Mouse (Mus musculus) hematopoietic stem cell, adult 5-6 weeks (primary cell): ENCODE results near the gene Cpa5. TPM values are rescaled to one million over a fixed set of nuclear protein-coding genes. Genes with fewer than 3 reads are reported as not detected.
A peak's percentile ranks its signal among the peaks of the same experiment; 100 is the strongest.

Experiments used
- ATAC-seq, 2 experiments: fragments of 125-278 bp in 1 of 2; replicated peaks in 1 of 2; 2 replicates each; pipeline ENCODE4 v1.8.0; 2016 to 2017; ENCODE audit warnings: inconsistent platforms in 2 of 2, mild to moderate bottlenecking in 2 of 2, moderate number of reproducible peaks in 2 of 2, low read depth in 1 of 2, moderate TSS enrichment in 1 of 2; ENCODE audit not compliant: low FRiP score in 2 of 2, poor library complexity in 2 of 2, severe bottlenecking in 2 of 2, insufficient read depth in 1 of 2, low TSS enrichment in 1 of 2
- total RNA-seq: library from RNA; stranded (forward); fragments of 172-1452, 232-1000 nt; gene quantifications from 2 replicates; pipeline ENCODE4 v1.2.3, GENCODE M21; 2017

Cpa5 gene
- total RNA-seq, 1 experiment from 2014 or later = not detected

DNA sequence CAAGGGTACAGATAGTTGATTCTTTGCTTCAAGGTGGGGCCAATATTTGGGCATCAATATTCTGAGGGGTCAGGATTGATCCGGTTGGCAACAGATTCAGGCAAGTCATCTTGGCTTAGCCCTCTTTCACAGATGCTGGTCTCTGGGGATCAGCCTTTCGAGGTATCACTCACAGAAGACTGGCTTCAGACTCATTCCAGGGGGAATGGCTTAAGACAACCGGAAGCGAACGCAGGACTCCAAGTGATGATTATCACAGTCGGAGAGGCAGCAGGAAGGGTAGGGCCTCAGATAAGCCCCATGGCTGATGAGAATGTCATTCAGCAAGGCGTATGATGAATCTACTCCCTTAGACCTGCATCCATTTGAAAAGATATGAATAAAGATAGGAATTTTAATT lies 16.4 kb upstream of the Cpa5 start:
- ATAC-seq = no peak

DNA sequence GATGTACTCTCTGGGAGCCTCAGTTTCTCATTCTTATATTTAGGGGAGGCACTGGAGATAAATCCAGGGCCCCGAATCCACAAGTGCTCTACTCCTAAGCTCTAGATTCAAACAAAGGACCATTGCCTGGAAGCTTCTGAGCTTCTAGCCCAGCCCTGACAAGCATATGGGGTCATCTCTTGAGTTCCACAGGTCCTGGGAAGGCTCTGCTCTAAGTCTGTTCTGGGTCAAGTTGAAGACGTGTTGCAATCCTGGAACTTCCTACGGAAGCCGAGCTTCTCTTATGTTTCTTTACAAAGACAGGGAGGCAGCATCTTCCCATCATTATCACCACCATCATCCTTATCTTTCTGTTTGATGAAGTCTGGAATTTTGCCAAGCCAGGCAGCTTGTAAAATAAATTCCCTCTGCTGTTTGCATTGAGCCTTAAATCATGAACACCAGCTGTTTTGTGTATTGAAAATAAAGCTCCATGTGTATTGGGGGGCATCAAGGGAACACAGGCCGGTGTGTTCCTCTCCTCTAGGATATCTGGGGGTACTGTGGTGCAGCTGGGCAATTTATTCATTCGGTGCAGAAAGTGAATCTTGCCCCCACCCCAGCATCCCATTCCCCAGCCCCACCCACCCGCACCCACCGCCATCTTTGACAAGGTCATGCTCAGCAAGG lies 14.4 kb upstream of the Cpa5 start:
- ATAC-seq = no peak

DNA sequence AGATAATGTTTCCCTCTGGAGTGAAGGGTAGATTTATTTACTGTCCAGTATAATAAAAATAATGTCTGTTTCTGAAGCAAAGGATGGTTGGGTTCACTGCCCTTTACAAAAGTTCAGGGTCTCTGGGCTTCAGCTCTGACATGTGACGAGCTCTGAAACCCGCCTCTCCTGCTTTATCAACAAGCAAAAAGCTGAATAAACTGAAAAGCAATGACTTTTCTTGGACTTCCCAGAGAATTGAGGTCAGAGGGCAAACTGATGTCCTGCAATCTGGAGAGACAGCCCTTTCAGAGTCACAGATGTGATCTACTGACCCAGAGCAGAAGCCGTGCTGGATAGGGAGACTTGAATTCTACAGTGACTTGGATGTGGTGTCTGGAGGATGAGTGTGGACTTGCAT lies 10.8 kb upstream of the Cpa5 start:
- no peak for ATAC-seq

DNA sequence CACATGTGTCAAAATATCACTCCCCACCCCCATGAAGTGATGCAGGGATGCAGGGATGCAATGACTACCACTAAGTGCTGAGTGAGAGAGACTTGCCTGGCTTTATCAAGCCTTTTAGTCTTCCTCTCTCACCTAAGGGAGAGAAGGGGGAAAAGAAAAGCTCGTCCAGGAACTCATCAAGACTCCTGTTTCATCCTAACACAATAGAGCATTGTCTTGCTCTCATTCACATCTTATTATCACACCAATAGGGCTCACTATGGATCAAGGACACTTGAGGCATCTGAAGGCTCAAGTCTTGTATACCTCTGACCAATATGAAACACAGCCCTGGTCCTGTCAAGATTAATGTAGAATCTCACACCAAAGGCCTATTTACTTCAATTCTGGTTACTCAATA lies 9.8 kb upstream of the Cpa5 start:
- no peak for ATAC-seq

DNA sequence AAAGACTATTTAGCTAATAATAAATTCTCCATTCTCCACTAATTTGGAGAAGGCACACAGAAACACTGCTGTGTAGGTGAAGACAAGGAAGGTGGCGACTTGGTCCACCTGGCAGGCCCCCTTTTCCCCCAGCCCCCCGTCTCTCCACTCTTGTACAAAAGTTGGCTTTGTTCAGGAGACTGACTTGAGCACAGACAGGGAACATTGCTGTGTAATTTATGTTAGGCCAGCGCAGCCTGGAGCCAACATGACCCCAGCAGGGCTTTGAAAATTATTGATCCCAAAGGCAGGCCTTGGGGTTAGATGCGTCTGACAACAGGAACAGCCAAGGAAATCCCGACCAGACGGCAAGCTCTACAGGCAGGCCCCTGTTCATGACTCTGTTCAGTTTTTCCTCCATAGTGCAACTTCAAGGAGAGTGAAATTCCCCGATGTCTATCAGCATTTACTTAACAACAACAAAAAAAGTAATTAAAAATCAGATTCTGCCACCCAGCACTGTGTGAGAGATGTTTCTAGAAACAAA lies 6.4 kb upstream of the Cpa5 start:
- ATAC-seq = no peak

DNA sequence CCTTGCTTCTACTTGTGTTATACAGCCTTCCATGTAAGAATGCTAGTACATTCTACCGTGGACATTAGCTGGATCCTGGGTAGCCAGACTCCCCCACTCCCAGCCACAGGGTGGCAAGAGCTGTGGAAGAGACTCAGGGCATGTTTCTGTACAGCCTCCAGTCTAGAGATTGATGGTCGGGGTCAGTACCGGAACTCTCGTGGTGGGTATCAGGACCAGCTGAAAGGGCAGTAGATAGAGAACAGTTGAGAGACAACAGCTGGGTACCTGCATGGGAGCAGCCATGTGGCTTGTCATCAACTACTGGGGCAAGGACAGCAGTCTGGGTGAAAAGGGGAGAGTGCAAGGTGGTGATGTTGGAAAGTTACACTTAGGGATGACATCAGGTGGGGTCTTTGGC lies 5.7 kb upstream of the Cpa5 start:
- no peak for ATAC-seq

DNA sequence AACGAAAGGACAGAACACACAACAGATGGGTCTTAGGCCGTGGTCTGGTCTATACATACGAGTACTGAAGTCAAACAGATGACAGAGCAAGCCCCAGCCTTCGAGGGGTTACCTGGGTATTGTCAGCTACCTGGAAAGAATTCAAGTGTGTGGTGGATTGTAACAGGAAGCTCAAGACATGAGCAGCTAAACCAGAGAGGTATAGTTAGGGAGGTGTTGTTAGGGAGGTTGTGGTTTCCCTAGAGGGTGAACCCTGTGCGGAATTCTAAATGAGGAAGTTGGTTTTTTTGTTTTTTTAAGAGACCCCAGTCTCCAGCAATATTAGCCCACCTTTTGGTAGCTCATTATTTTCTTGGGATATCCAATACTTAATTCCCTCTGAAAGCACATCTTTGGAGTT lies 5.1 kb upstream of the Cpa5 start:
- ATAC-seq = peak; percentile 86 to 88

GRCm38 (mm10) chr6:30611212-30611611 lies 402 bp downstream of the Cpa5 start:
- ATAC-seq = no peak

DNA sequence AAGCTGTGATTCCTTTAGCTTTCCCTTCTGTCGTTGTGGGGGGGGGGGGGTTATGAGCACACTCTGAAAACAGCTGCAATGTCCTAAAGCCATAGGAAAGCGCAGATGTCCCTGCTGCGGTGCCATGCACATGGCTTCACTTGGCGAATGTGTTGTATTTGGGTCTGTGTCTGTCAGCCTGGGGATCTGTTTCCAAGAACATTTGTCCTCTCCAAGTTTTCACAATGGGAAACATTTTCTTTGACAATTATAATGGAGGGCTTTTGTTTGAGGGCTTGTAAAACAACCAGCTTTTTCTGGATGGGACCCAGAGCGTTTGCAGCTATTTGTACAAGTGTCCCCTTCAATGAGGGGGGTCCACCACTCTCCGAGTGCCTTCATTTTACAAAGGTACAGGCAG lies 3.4 kb downstream of the Cpa5 start:
- no peak for ATAC-seq

- no peak for ATAC-seq
Observed at GRCm38 (mm10) chr6:30615741-30616140, 4.9 kb downstream of the Cpa5 start.

GRCm38 (mm10) chr6:30616491-30616941 lies 5.7 kb downstream of the Cpa5 start:
- ATAC-seq = peak; percentile 76 to 81

DNA sequence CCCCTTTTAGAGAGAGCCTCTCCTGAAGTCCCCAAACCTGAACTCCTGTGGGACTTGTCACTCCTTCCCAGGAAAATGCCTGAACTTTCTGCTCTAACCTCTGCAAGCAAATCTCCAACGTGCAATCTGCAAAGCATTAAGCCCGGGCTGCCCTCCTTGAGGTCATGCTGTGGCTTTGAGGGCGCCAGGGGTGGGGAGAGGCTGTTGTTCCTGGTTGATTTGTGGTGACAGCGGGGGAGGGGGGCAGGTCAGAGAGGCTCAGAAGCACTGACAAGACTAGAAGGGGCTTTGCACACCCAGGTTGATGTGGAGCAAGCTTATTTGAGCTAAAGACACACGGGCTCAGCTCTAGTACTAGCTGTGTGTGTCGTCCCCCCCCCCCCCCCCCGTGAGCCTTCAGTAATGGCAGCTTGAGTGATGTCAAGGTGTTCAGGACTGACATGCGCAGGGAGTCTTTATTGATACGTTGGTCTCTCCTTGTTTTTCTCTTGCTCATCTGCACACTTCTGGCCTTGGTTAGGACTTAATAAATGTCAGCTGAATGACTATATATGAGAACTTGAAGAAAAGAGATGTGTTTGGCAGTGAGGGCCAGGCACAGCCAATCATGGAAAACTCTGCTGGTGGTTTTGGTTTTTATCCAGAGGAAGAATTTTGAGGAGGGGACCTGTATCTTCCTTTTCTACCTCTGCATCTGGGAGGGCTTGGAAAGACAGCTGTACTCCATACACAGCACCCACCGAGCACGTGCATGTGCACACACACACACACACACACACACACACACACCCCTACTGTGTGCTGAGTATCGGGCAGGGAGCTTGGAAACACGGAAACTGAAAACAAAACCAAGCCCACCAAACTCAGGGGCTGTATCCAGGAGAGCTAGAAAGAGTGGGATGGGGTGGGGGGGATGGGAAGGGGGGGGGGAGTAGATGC lies 6.5 kb downstream of the Cpa5 start:
- ATAC-seq = peak; percentile 36 to 53; a peak in 3 of 4 replicates

- ATAC-seq = peak; percentile 61 to 69
Observed at GRCm38 (mm10) chr6:30617959-30618590, 7.3 kb downstream of the Cpa5 start.

DNA sequence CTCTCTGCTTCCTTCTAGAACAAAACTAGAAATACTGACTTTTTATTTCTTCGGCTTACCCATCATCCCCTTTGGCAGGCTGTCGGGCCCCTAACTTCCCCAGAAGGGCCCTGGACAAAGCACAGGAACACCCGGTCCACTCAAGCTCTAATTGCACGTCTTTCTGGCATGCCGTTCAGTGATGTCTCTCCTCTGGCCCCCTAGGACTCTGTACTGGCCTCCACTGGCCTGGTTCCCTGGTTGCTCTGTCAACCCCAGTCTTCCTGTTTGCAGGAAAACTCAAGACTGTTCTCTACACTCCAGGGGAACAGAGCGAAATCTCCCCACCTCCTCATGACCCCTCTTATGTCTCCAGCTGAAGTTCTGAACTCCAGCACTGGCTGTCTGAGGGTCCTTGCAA lies 7.9 kb downstream of the Cpa5 start:
- ATAC-seq = no peak

GRCm38 (mm10) chr6:30619606-30620005 lies 8.8 kb downstream of the Cpa5 start:
- ATAC-seq = no peak

DNA sequence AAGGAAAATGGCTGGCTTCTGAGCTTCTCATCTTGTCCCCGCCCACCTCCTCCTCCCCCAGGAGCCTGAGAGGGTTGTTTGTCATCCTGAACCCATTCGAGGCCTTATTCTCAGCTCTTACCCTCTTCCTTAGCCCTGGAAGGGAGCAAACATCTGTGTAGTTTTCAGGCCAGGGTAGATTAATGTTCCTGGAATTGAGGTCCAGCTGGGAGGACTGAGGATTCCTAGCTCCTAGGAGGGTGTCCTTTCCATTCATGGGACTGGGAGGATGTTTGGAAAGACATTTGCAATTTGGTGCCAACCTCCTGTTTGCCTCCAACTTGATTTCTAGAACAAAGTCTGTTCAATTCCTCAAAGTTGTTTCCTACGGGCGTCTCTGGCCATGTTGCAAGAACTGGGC lies 9.8 kb downstream of the Cpa5 start:
- ATAC-seq = no peak

DNA sequence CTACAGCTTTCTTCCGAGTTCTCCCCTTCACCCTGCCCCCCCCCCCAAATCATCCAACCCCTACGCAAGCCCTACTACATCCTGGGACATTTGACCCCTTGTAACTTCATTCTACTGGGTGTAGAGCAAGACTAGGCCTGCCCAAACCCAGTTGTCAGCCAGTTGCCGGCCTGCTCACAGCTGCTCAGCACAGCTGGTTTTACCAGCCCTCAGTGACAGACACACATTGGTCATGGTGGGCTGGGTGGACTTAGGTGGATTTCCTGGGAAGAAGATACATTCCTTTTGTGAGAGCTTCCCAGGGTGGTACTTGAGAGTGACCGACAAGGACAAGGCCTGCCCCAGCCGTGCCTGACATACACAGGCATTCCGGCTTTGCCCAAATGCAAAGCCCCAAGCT lies 10.2 kb downstream of the Cpa5 start:
- ATAC-seq = no peak

- ATAC-seq = no peak
Observed at GRCm38 (mm10) chr6:30621986-30622389, 11.2 kb downstream of the Cpa5 start.
